Mouse (Mus musculus): ENCODE measurements at regions not wholly inside any gene's neighbourhood (a gene's known extent, or its start where the extent isn't known, plus 50 kb on each side); places are given as distances from the start of the nearest gene placed in this dataset.

- peak; percentile 16 for DNase-seq
Observed at GRCm38 (mm10) chr1:96276646-96277045, 595.3 kb downstream of the Slco4c1 start.

Measured in layer of hippocampus, adult 9-11 months (tissue).